Mouse (Mus musculus) MEL (cell line): ENCODE results near the gene Ifngr2.

ENCODE experiments used
- BHLHE40 ChIP-seq: IDR thresholded peaks from 2 replicates; pipeline ENCODE4 v1.6.1; 2012; ENCODE audit warnings: low read depth, mild to moderate bottlenecking, inconsistent platforms, low read length, improper control_type of control experiment, borderline replicate concordance
- CTCF ChIP-seq, 3 experiments: IDR thresholded peaks in 2 of 3; conservative IDR thresholded peaks in 1 of 3; 2 replicates each; pipeline ENCODE4 v1.5.1; 2011 to 2012; ENCODE audit warnings: low read length in 3 of 3, low read depth in 2 of 3, mild to moderate bottlenecking in 2 of 3, improper control_type of control experiment in 1 of 3, inconsistent platforms in 1 of 3, mixed read lengths in 1 of 3, moderate library complexity in 1 of 3; ENCODE audit not compliant: control insufficient read depth in 1 of 3, insufficient read depth in 1 of 3, poor library complexity in 1 of 3, severe bottlenecking in 1 of 3
- ELF1 ChIP-seq: IDR thresholded peaks from 2 replicates; pipeline ENCODE4 v1.6.1; 2014; ENCODE audit warnings: low read depth, mild to moderate bottlenecking, inconsistent platforms, low read length, improper control_type of control experiment, moderate library complexity
- POLR2A ChIP-seq, 2 experiments: IDR thresholded peaks; 2 replicates each; pipeline ENCODE4 v1.6.1; 2011 to 2012; ENCODE audit warnings: low read length in 2 of 2, mild to moderate bottlenecking in 2 of 2, control low read depth in 1 of 2, improper control_type of control experiment in 1 of 2, low read depth in 1 of 2, moderate library complexity in 1 of 2; ENCODE audit not compliant: control insufficient read depth in 1 of 2, insufficient read depth in 1 of 2, poor library complexity in 1 of 2
- POLR2AphosphoS2 ChIP-seq: IDR thresholded peaks from 2 replicates; pipeline ENCODE4 v1.6.1; 2011; ENCODE audit warnings: low read length, improper control_type of control experiment
- RCOR1 ChIP-seq: IDR thresholded peaks from 2 replicates; pipeline ENCODE4 v1.6.1; 2012; ENCODE audit warnings: low read depth, mild to moderate bottlenecking, inconsistent platforms, low read length, improper control_type of control experiment
- TBP ChIP-seq: IDR thresholded peaks from 2 replicates; pipeline ENCODE4 v1.8.0; 2011; ENCODE audit warnings: low read depth, low read length, improper control_type of control experiment
- TCF12 ChIP-seq: IDR thresholded peaks from 2 replicates; pipeline ENCODE4 v1.6.1; 2014; ENCODE audit warnings: low read depth, mild to moderate bottlenecking, inconsistent platforms, low read length, improper control_type of control experiment, moderate library complexity
- ZKSCAN1 ChIP-seq: IDR thresholded peaks from 2 replicates; pipeline ENCODE4 v1.6.1; 2012; ENCODE audit warnings: low read depth, mild to moderate bottlenecking, inconsistent platforms, low read length, improper control_type of control experiment, moderate library complexity
- ZMIZ1 ChIP-seq: IDR thresholded peaks from 2 replicates; pipeline ENCODE4 v1.6.1; 2012; ENCODE audit warnings: low read depth, mild to moderate bottlenecking, inconsistent platforms, low read length, improper control_type of control experiment, moderate library complexity

- TF ChIP-seq POLR2A (IDR thresholded peaks at IDR 0.05; ENCODE audit: control insufficient read depth in 1 of 2, insufficient read depth in 1 of 2, low read depth in 1 of 2, low read length in 2 of 2, poor library complexity in 1 of 2) (no peak), ZMIZ1 (no peak), CTCF (IDR thresholded peaks at IDR 0.05 in 2 of 3, conservative IDR thresholded peaks at IDR 0.05 in 1 of 3; ENCODE audit: control insufficient read depth in 1 of 3, insufficient read depth in 1 of 3, low read depth in 2 of 3, low read length in 3 of 3, poor library complexity in 1 of 3, severe bottlenecking in 1 of 3) (no peak), POLR2AphosphoS2 (no peak), BHLHE40 (no peak), TCF12 (no peak), RCOR1 (no peak), ZKSCAN1 (no peak), ELF1 (no peak), TBP (no peak)
Measured at GRCm38 (mm10) chr16:91566002-91566401, 19.1 kb downstream of the Ifngr2 start.
